Mouse (Mus musculus) lung, postnatal 10 days (tissue): ENCODE measurements around the gene Slc6a3.
A peak's percentile ranks its signal among the peaks of the same experiment; 100 is the strongest.

Experiments
- DNase-seq: peaks from one replicate; pipeline ENCODE4 v3.0.0; 2021

The Slc6a3 gene

GRCm38 (mm10) chr13:73592546-73592945 lies 56.0 kb downstream of the Slc6a3 start:
- no peak for DNase-seq

DNA sequence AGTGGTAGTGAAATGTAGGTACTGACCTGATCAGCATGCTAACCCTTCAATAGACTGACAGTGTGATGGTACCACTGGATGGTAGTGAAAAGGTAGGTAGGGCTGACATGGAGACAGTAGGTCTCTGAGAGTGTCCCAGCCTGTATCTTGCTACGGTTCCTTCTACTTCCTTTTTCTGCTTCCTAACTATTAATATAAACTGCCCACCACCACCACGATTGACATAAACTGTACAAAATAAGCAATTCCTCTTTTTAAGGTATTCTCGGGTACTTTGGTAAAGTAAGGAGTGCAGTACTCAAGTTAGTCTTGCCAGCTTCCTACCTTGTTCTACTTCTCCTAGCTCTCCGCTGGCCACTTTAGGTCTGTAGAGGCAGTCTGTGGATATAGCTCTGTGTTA lies 59.7 kb downstream of the Slc6a3 start:
- no peak for DNase-seq

- DNase-seq: no peak
These were observed 63.7 kb downstream of the Slc6a3 start for GRCm38 (mm10) chr13:73600217-73600616.

DNA sequence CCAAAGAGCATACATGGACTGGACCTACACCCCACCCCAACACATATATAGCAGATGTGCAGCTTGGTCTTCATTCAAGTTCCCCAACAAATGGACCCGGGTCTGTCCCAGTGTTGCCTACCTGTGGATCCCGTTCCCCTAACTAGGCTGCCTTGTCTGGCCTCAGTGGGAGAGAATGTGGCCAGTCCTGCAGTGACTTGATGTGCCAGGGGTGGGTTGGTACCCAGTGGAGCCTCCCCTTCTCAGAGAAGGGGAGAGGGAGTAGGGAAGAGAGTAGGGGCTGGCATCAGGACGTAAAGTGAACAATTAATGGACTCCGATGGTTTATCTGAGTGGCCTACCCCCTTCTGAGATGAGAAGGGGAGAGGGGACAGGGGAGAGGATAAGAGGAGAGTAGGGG lies 66.5 kb downstream of the Slc6a3 start:
- no peak for DNase-seq

GRCm38 (mm10) chr13:73603522-73604155 lies 67.1 kb downstream of the Slc6a3 start, which contains the start of gene Clptm1l:
Clptm1l (plus strand) TSS chr13:73604006.
- DNase-seq: peak; percentile 97

DNA sequence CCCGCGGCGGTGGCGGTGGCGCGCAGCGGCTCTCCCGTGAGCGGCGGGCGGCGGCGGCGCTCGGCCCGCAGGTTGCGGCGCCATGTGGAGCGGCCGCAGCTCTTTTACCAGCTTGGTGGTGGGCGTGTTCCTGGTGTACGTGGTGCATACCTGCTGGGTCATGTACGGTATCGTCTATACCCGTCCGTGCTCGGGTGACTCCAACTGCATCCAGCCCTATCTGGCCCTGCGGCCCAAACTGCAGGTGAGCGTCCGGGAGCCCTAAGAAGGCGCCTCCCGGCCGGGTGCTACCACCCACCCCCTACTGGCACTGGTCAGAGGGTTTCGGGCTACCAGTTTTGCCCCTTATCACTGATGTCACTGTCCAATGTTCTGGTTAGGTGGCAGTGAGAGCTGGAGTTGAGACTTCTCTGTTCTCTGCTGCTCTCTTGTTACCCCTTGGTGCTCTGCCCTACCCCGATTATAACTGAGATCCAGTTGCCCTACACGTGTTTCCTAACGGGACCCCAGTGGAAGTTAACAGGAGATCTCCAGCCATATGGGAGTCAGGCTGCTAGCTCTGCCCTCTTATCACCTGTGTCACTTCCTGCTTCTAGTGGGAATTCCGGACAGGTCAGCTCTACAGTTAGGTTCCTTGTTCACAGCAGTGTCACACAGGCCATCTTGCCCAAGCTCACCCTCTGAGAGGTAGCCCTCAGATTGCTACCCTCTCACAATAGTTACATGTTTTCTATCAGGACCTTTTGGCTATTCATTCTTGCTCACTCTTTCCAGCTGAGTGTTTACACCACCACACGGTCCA lies 67.8 kb downstream of the Slc6a3 start:
- no peak for DNase-seq

DNA sequence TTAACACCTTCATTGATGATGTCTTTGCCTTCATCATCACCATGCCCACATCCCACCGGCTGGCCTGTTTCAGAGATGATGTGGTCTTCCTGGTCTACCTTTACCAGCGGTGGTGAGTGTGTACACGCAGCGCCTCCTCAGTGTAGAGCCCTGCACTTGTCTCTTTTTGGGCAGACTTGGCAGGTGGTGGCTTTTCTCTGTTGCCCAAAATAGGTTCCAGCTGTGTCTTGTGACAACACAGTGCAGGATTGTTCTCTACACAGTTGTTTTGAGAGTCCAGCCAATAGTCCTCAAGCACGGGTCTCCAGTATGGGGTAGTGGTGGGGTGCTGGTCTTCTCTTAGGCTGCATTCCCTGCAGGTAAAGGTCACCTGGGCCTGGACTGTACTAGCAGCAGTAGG lies 81.9 kb downstream of the Slc6a3 start:
- DNase-seq: no peak

GRCm38 (mm10) chr13:73620637-73621036 lies 84.1 kb downstream of the Slc6a3 start:
- DNase-seq: no peak

- no peak for DNase-seq
These were observed 89.8 kb downstream of the Slc6a3 start for GRCm38 (mm10) chr13:73626410-73626744.

- peak; percentile 65 for DNase-seq
These were observed 90.4 kb downstream of the Slc6a3 start, which contains the start of gene Tert for GRCm38 (mm10) chr13:73626745-73627549. Tert (plus strand) TSS chr13:73626911.
